Mouse (Mus musculus): ENCODE measurements around the gene Sh3rf1. TPM values are rescaled to one million over a fixed set of nuclear protein-coding genes. Genes with fewer than 3 reads are reported as not detected.

The Sh3rf1 gene
- polyA plus RNA-seq, 1 experiment: 2.1 TPM

- H3K27ac ChIP-seq (replicated peaks; ENCODE audit: low read depth, low read length): no peak overlapping the region
- no peak overlapping the region for H3K4me3 ChIP-seq (ENCODE audit: insufficient read depth, low read depth, low read length)
- peaks cover 15% of the 10 kb centered on the region for H3K4me1 ChIP-seq (ENCODE audit: control insufficient read depth, insufficient read depth, insufficient read length, low read length)
Observed at GRCm38 (mm10) chr8:61282303-61283168, 58.9 kb downstream of the Sh3rf1 start.

- Histone ChIP-seq H3K4me1 (ENCODE audit: control insufficient read depth, insufficient read depth, insufficient read length, low read length) (peaks cover 20% of the 10 kb centered on the region), H3K4me3 (ENCODE audit: insufficient read depth, low read depth, low read length) (no peak overlapping the region), H3K27ac (replicated peaks; ENCODE audit: low read depth, low read length) (no peak overlapping the region)
Observed at GRCm38 (mm10) chr8:61283169-61284081, 59.8 kb downstream of the Sh3rf1 start.

GRCm38 (mm10) chr8:61285896-61286295 lies 62.2 kb downstream of the Sh3rf1 start:
- H3K27ac ChIP-seq (replicated peaks; ENCODE audit: low read depth, low read length): no peak overlapping the region

GRCm38 (mm10) chr8:61286394-61286793 lies 62.7 kb downstream of the Sh3rf1 start:
- Histone ChIP-seq H3K4me3 (ENCODE audit: insufficient read depth, low read depth, low read length) (no peak overlapping the region), H3K27ac (replicated peaks; ENCODE audit: low read depth, low read length) (no peak overlapping the region), H3K4me1 (ENCODE audit: control insufficient read depth, insufficient read depth, insufficient read length, low read length) (peaks cover 25% of the 10 kb centered on the region)

More at GRCm38 (mm10) chr8:61285896-61286295, 62.2 kb downstream of the Sh3rf1 start:
- H3K4me1 ChIP-seq (ENCODE audit: control insufficient read depth, insufficient read depth, insufficient read length, low read length): peaks cover 25% of the 10 kb centered on the region
- no peak overlapping the region for H3K4me3 ChIP-seq (ENCODE audit: insufficient read depth, low read depth, low read length)

GRCm38 (mm10) chr8:61286795-61287385 lies 63.2 kb downstream of the Sh3rf1 start:
- H3K4me1 ChIP-seq (ENCODE audit: control insufficient read depth, insufficient read depth, insufficient read length, low read length): peaks cover 25% of the 10 kb centered on the region
- H3K27ac ChIP-seq (replicated peaks; ENCODE audit: low read depth, low read length): no peak overlapping the region
- no peak overlapping the region for H3K4me3 ChIP-seq (ENCODE audit: insufficient read depth, low read depth, low read length)

- H3K4me3 ChIP-seq (ENCODE audit: insufficient read depth, low read depth, low read length): no peak overlapping the region
- peaks cover 23% of the 10 kb centered on the region for H3K4me1 ChIP-seq (ENCODE audit: control insufficient read depth, insufficient read depth, insufficient read length, low read length)
- peak overlapping the region; percentile 34 for H3K27ac ChIP-seq (replicated peaks; ENCODE audit: low read depth, low read length)
Observed at GRCm38 (mm10) chr8:61288006-61288566, 64.4 kb downstream of the Sh3rf1 start.

- peaks cover 20% of the 10 kb centered on the region for H3K4me1 ChIP-seq (ENCODE audit: control insufficient read depth, insufficient read depth, insufficient read length, low read length)
- H3K4me3 ChIP-seq (ENCODE audit: insufficient read depth, low read depth, low read length): no peak overlapping the region
- H3K27ac ChIP-seq (replicated peaks; ENCODE audit: low read depth, low read length): peak overlapping the region; percentile 34
Observed at GRCm38 (mm10) chr8:61288676-61289075, 65.0 kb downstream of the Sh3rf1 start.

- Histone ChIP-seq H3K27ac (replicated peaks; ENCODE audit: low read depth, low read length) (no peak overlapping the region), H3K4me3 (ENCODE audit: insufficient read depth, low read depth, low read length) (no peak overlapping the region), H3K4me1 (ENCODE audit: control insufficient read depth, insufficient read depth, insufficient read length, low read length) (no peaks in the 10 kb centered on the region)
Observed at GRCm38 (mm10) chr8:61295040-61295439, 71.4 kb downstream of the Sh3rf1 start.

- no peaks in the 10 kb centered on the region for H3K4me1 ChIP-seq (ENCODE audit: control insufficient read depth, insufficient read depth, insufficient read length, low read length)
- H3K4me3 ChIP-seq (ENCODE audit: insufficient read depth, low read depth, low read length): no peak overlapping the region
- H3K27ac ChIP-seq (replicated peaks; ENCODE audit: low read depth, low read length): no peak overlapping the region
Observed at GRCm38 (mm10) chr8:61295441-61295840, 71.8 kb downstream of the Sh3rf1 start.

GRCm38 (mm10) chr8:61298828-61299227 lies 75.2 kb downstream of the Sh3rf1 start:
- H3K4me3 ChIP-seq (ENCODE audit: insufficient read depth, low read depth, low read length): no peak overlapping the region
- H3K4me1 ChIP-seq (ENCODE audit: control insufficient read depth, insufficient read depth, insufficient read length, low read length): no peaks in the 10 kb centered on the region
- no peak overlapping the region for H3K27ac ChIP-seq (replicated peaks; ENCODE audit: low read depth, low read length)

GRCm38 (mm10) chr8:61301298-61302028 lies 77.8 kb downstream of the Sh3rf1 start:
- peaks cover 3% of the 10 kb centered on the region; the same call in 1 of the 2 replicates for H3K4me1 ChIP-seq (ENCODE audit: control insufficient read depth, insufficient read depth, insufficient read length, low read length)
- no peak overlapping the region for H3K4me3 ChIP-seq (ENCODE audit: insufficient read depth, low read depth, low read length)
- no peak overlapping the region for H3K27ac ChIP-seq (replicated peaks; ENCODE audit: low read depth, low read length)

- peaks cover 3% of the 10 kb centered on the region; the same call in 1 of the 2 replicates for H3K4me1 ChIP-seq (ENCODE audit: control insufficient read depth, insufficient read depth, insufficient read length, low read length)
- H3K27ac ChIP-seq (replicated peaks; ENCODE audit: low read depth, low read length): no peak overlapping the region
- no peak overlapping the region for H3K4me3 ChIP-seq (ENCODE audit: insufficient read depth, low read depth, low read length)
Observed at GRCm38 (mm10) chr8:61302029-61302368, 78.3 kb downstream of the Sh3rf1 start.

GRCm38 (mm10) chr8:61305451-61306070 lies 81.9 kb downstream of the Sh3rf1 start:
- H3K27ac ChIP-seq (replicated peaks; ENCODE audit: low read depth, low read length): peak overlapping the region; percentile 50

More at GRCm38 (mm10) chr8:61305451-61306070, 81.9 kb downstream of the Sh3rf1 start:
- no peak overlapping the region for H3K4me3 ChIP-seq (ENCODE audit: insufficient read depth, low read depth, low read length)
- H3K4me1 ChIP-seq (ENCODE audit: control insufficient read depth, insufficient read depth, insufficient read length, low read length): peaks cover 3% of the 10 kb centered on the region; the same call in 1 of the 2 replicates
